ENCODE assay signal across 8 mouse cellular contexts in the genomic region with DNA sequence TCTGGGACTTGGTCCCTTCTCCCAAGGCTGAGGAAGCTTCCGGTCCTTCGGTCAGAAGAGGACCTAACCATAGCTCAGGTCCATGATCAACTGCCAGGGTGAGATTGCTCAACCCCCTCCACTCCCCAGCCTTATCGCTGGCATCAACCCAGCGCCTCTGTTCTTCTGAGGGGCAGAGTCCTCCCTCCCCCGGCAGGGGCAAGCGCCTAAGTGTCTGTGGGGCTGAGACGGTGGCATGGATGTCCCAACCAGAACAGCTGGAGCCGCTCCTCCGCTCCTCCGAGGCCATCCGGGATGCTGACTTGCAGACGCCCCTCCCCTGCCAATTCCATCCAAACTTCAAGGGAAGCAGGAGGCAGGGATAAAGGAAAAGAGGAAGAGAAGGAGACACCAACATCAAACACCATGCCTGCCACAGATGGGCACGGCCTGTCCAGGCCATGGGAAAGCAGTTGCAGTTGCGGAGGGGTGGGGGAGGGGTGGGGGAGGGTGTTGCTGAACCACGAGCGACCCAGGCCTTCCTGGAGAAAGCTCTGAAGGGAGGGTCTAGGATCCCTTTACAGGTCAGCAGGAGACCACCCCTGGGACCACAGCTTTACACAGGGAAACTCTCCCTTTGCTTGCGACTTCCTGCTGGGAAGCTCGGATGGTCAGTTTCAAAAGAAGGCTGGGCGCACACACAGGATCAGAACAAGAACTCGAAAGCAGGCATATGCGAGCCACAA. TPM values are rescaled to one million over a fixed set of nuclear protein-coding genes. Genes with fewer than 3 reads are reported as not detected.
DNase-seq lines count a peak whose midpoint lies in the region; ATAC-seq and TF ChIP-seq lines count a peak whose summit lies in the region.

No protein-coding gene starts in this region.

- no peak for TF ChIP-seq CTCF in brain, embryonic 14.5 days (IDR thresholded peaks at IDR 0.05; ENCODE audit: borderline replicate concordance, extremely low read depth, insufficient read depth, insufficient read length)
- TF ChIP-seq CTCF in heart, adult 2 months (IDR thresholded peaks at IDR 0.05) = no peak

- ATAC-seq in kidney, embryonic 15.5 days (replicated peaks; ENCODE audit: low FRiP score) = no peak

- 21% methylated on average over 21 of the region's 21 CpGs for WGBS in heart, adult 2 months
- WGBS in kidney, embryonic 15.5 days = 6% methylated on average over 21 of the region's 21 CpGs

- TF ChIP-seq EP300 in heart, adult 2 months (IDR thresholded peaks at IDR 0.05; ENCODE audit: insufficient read depth, low read depth, low read length) = no peak

- H3K79me2 ChIP-seq in heart, adult 2 months (replicated peaks; ENCODE audit: control insufficient read depth, insufficient read depth, low read length) = peaks cover 4% of the 10 kb centered on the region; the same call in 1 of the 2 replicates

- peak overlapping the region; percentile 98 for H3K9ac ChIP-seq in heart, adult 2 months (ENCODE audit: low read depth, low read length)
- peak overlapping the region; percentile 92 for H3K9ac ChIP-seq in kidney, embryonic 15.5 days

- H3K4me3 ChIP-seq in heart, adult 2 months = peak overlapping the region; percentile 70
- peak overlapping the region; percentile 79 for H3K4me3 ChIP-seq in kidney, embryonic 15.5 days (replicated peaks)

- peak; percentile 58 for DNase-seq in Muller cell, postnatal 12 days (ENCODE audit: inconsistent ontology term)
- DNase-seq in brain, embryonic 14.5 days (ENCODE audit: low read depth) = peak; percentile 43
- DNase-seq in heart, adult 2 months = peak; percentile 63 to 71
- DNase-seq in lung, postnatal 10 days = peak; percentile 90
- peak; percentile 56 for DNase-seq in retina, postnatal 1 day
- no peak for DNase-seq in frontal cortex, postnatal 10 days (ENCODE audit: low spot score in 2 of 2)
- no peak for DNase-seq in left cerebral cortex, adult 9 months (ENCODE audit: low spot score in 2 of 2)

- no peaks in the 10 kb centered on the region for H3K36me3 ChIP-seq in heart, adult 2 months (ENCODE audit: control insufficient read depth, insufficient read depth, low read length)
- peaks cover 21% of the 10 kb centered on the region; the same call in 1 of the 2 replicates for H3K36me3 ChIP-seq in kidney, embryonic 15.5 days

- no peaks in the 10 kb centered on the region for H3K9me3 ChIP-seq in kidney, embryonic 15.5 days (replicated peaks)

- H3K27ac ChIP-seq in heart, adult 2 months = peak overlapping the region; percentile 93
- peak overlapping the region; percentile 97 for H3K27ac ChIP-seq in kidney, embryonic 15.5 days

- no peaks in the 10 kb centered on the region for H3K27me3 ChIP-seq in heart, adult 2 months (ENCODE audit: control insufficient read depth, insufficient read depth, low read length)
- no peaks in the 10 kb centered on the region for H3K27me3 ChIP-seq in kidney, embryonic 15.5 days

- peak overlapping the region; percentile 77 for H3K4me2 ChIP-seq in kidney, embryonic 15.5 days

- intact Hi-C loops in heart, adult 2 months (cut with DNase I) = no loop called here

- TF ChIP-seq POLR2A in brain, embryonic 14.5 days (IDR thresholded peaks at IDR 0.05; ENCODE audit: borderline replicate concordance, extremely low read depth, insufficient read depth, insufficient read length, poor library complexity, severe bottlenecking) = no peak
- no peak for TF ChIP-seq POLR2A in heart, adult 2 months (IDR thresholded peaks at IDR 0.05; ENCODE audit: insufficient read depth, low read depth, low read length)

- H3K4me1 ChIP-seq in heart, adult 2 months (ENCODE audit: control insufficient read depth, insufficient read depth, low read length) = peaks cover 13% of the 10 kb centered on the region
- peaks cover 49% of the 10 kb centered on the region for H3K4me1 ChIP-seq in kidney, embryonic 15.5 days

RNA-seq across cellular contexts. Expression of a gene that starts 2.7 kb away (rescaled TPM):
- polyA plus RNA-seq in brain, embryonic 14.5 days (2012; rRNA removed) = 51.2 and 61.3 TPM in 2 replicates
- total RNA-seq in heart, adult 2 months (2021) = 10 to 100 TPM; 20.6 to 23.2 TPM
- 12.3 and 12.9 TPM in 2 replicates for polyA plus RNA-seq in heart, adult 2 months (2012; rRNA removed)
- 63.7 and 66.7 TPM in 2 replicates for polyA plus RNA-seq in kidney, embryonic 15.5 days (2015; fragmentation: Nextera tagmentation; extraction: Ambion mirVana)

RNA-seq across cellular contexts. Expression of a gene that starts 39.1 kb away (rescaled TPM):
- polyA plus RNA-seq in brain, embryonic 14.5 days (2012; rRNA removed) = 0.28 and 0.29 TPM in 2 replicates
- not detected for total RNA-seq in heart, adult 2 months (2021)
- 0.18 TPM in 1 of 2 replicates, not detected in the other for polyA plus RNA-seq in heart, adult 2 months (2012; rRNA removed)
- polyA plus RNA-seq in kidney, embryonic 15.5 days (2015; fragmentation: Nextera tagmentation; extraction: Ambion mirVana) = 0.74 and 1.2 TPM in 2 replicates

Comparison
In these comparisons a context has a peak if more than half of its experiments do, and no peak if none do; other contexts are left out.
1. DNase-seq: peak in Muller cell, postnatal 12 days (single experiment), brain, embryonic 14.5 days (single experiment), heart, adult 2 months (2 of 2), lung, postnatal 10 days (single experiment) and retina, postnatal 1 day (single experiment); none in frontal cortex, postnatal 10 days (0 of 2) and left cerebral cortex, adult 9 months (0 of 2).